Mouse (Mus musculus): ENCODE data around the gene Kdelc2.

- no peak for TF ChIP-seq CTCF (IDR thresholded peaks at IDR 0.05; ENCODE audit: control insufficient read depth, insufficient read depth, low read length)
- no peak for TF ChIP-seq POLR2A (IDR thresholded peaks at IDR 0.05; ENCODE audit: borderline replicate concordance, control insufficient read depth, low read depth, low read length)
Observed at GRCm38 (mm10) chr9:53341981-53342380, 41.8 kb upstream of the Kdelc2 start.
